Mouse (Mus musculus): ENCODE results near the gene Zfp54. TPM values are rescaled to one million over a fixed set of nuclear protein-coding genes. Genes with fewer than 3 reads are reported as not detected.
A peak's percentile ranks its signal among the peaks of the same experiment; 100 is the strongest.
"Not testable (repeated sequence)": the region's sequence is repeated elsewhere in the genome, so short reads cannot be mapped to it uniquely, and the experiment has no call there.

Zfp54 gene
- 4.6 and 5.6 TPM in 2 replicates for polyA plus RNA-seq (2015; fragmentation: Nextera tagmentation; extraction: Ambion mirVana)

- Histone ChIP-seq H3K4me2 (replicated peaks) (peak within 1 kb of the TSS; percentile 84), H3K4me3 (replicated peaks) (peak within 1 kb of the TSS; percentile 48), H3K9me3 (replicated peaks) (no peaks in the 10 kb centered on the region), H3K27ac (replicated peaks) (peak within 1 kb of the TSS; percentile 83), H3K27me3 (no peaks in the 10 kb centered on the region), H3K9ac (peak within 1 kb of the TSS; percentile 26; the same call in 1 of the 2 replicates), H3K4me1 (no peaks in the 10 kb centered on the region), H3K36me3 (no peaks in the 10 kb centered on the region)
- WGBS, result 1% methylated on average over 22 of the region's 22 CpGs
- ATAC-seq (ENCODE audit: insufficient number of reproducible peaks, low FRiP score, low TSS enrichment, low read depth), result peak; percentile 96
These were observed at the start of gene Zfp54 for GRCm38 (mm10) chr17:21422664-21423599. Zfp54 (plus strand) TSS chr17:21423227.

DNA sequence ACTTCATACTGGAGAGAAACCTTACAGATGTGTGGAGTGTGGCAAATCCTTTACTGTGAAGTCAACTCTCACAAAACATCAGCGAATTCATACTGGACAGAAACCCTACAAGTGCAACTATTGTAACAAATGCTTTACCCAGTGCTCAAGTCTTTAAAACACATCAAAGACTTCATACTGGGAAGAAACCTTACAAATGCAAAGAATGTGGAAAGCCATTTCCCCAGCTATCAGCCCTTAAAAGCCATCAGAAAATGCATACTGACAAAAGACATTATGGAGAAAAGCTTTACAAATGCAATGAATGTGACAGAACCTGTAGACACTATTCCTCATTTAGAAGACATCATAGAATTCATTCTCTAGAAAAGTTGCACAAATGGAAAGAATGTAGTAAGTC is 47.7 kb upstream of the Zfp54 start:
- no peak for ATAC-seq (ENCODE audit: insufficient number of reproducible peaks, low FRiP score, low TSS enrichment, low read depth)
- H3K4me2 ChIP-seq (replicated peaks), result no peak overlapping the region
- H3K4me1 ChIP-seq, result no peaks in the 10 kb centered on the region
- H3K27ac ChIP-seq (replicated peaks), result no peak overlapping the region
- H3K9ac ChIP-seq, result no peak overlapping the region
- H3K36me3 ChIP-seq, result no peaks in the 10 kb centered on the region
- H3K4me3 ChIP-seq (replicated peaks), result no peak overlapping the region
- H3K9me3 ChIP-seq (replicated peaks), result no peaks in the 10 kb centered on the region
- WGBS, result 47% methylated on average over 1 of the region's 1 CpGs
- no peaks in the 10 kb centered on the region for H3K27me3 ChIP-seq

DNA sequence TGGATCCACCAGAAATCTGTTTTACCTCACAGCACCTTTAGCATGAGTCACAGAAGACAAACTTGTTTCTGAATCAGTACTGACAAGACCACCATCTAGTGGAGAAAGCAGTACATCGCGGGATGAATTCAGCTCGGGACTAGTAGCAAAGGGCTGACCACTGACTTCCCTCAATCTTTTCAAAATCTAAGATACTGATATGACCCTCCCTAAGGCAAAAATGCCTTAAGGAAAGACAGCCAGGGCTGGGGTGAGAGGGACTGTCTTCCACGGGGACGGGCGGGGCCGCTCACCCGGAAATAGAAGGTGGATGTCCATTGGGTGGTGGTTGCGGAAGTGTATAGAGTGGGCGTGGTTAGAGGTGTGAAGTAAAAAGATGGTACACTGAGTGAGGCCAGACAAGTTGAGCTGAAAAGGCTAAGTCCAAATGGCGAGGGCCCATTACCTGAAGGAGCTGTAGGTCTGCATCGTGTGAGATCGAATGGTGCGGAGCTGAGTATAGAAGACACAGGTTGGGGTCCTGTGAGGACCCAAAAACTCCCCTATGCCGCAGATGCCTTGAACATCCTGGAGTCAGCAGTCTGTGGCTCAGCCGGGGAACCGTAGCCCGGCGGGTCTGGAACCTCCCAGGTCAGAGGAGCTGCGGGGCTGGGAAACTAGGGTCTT is 39.5 kb upstream of the Zfp54 start, which contains the start of gene Zfp677:
Gene Zfp677 (plus strand): TSS at position 358 of the 666 bp plus-strand sequence.
- H3K4me2 ChIP-seq (replicated peaks), result peak within 1 kb of the TSS; percentile 81
- H3K4me3 ChIP-seq (replicated peaks), result peak within 1 kb of the TSS; percentile 55
- H3K27me3 ChIP-seq, result no peaks in the 10 kb centered on the region
- 4% methylated on average over 20 of the region's 20 CpGs for WGBS
- peak within 1 kb of the TSS; percentile 61 for H3K27ac ChIP-seq (replicated peaks)
- no peaks in the 10 kb centered on the region for H3K36me3 ChIP-seq
- peak; percentile 96 for ATAC-seq (ENCODE audit: insufficient number of reproducible peaks, low FRiP score, low TSS enrichment, low read depth)
- H3K9ac ChIP-seq, result peak within 1 kb of the TSS; percentile 33
- H3K9me3 ChIP-seq (replicated peaks), result no peaks in the 10 kb centered on the region
- H3K4me1 ChIP-seq, result no peaks in the 10 kb centered on the region

GRCm38 (mm10) chr17:21384057-21384411 is 39.0 kb upstream of the Zfp54 start:
- H3K4me2 ChIP-seq (replicated peaks), result peak overlapping the region; percentile 81
- H3K4me3 ChIP-seq (replicated peaks), result peak overlapping the region; percentile 55
- ATAC-seq (ENCODE audit: insufficient number of reproducible peaks, low FRiP score, low TSS enrichment, low read depth), result 0 out of 2 replicates have a peak, but pooled peaks have one; percentile 11
- H3K9ac ChIP-seq, result peak overlapping the region; percentile 33
- peak overlapping the region; percentile 61 for H3K27ac ChIP-seq (replicated peaks)
- no peaks in the 10 kb centered on the region for H3K4me1 ChIP-seq
- no peaks in the 10 kb centered on the region for H3K9me3 ChIP-seq (replicated peaks)
- H3K27me3 ChIP-seq, result no peaks in the 10 kb centered on the region
- H3K36me3 ChIP-seq, result no peaks in the 10 kb centered on the region
- 15% methylated on average over 8 of the region's 8 CpGs for WGBS

- not testable (repeated sequence) for H3K9ac ChIP-seq; H3K36me3 ChIP-seq; H3K27ac ChIP-seq (replicated peaks); H3K4me2 ChIP-seq (replicated peaks); H3K4me3 ChIP-seq (replicated peaks); ATAC-seq (ENCODE audit: insufficient number of reproducible peaks, low FRiP score, low TSS enrichment, low read depth); H3K27me3 ChIP-seq; H3K4me1 ChIP-seq; H3K9me3 ChIP-seq (replicated peaks)
- 77% methylated on average over 9 of the region's 9 CpGs for WGBS
These were observed 15.9 kb downstream of the Zfp54 start for GRCm38 (mm10) chr17:21438806-21439400.

- Histone ChIP-seq H3K27me3 (no peaks in the 10 kb centered on the region), H3K36me3 (peaks cover 3% of the 10 kb centered on the region; the same call in 1 of the 2 replicates), H3K9me3 (replicated peaks) (no peaks in the 10 kb centered on the region), H3K4me2 (replicated peaks) (peak overlapping the region; percentile 65), H3K4me1 (peaks cover 7% of the 10 kb centered on the region), H3K4me3 (replicated peaks) (peak overlapping the region; percentile 66), H3K27ac (replicated peaks) (peak overlapping the region; percentile 98), H3K9ac (peak overlapping the region; percentile 15; the same call in 1 of the 2 replicates)
- peak; percentile 75 for ATAC-seq (ENCODE audit: insufficient number of reproducible peaks, low FRiP score, low TSS enrichment, low read depth)
- WGBS, result 1% methylated on average over 3 of the region's 3 CpGs
These were observed 26.6 kb downstream of the Zfp54 start for GRCm38 (mm10) chr17:21449669-21450068.

DNA sequence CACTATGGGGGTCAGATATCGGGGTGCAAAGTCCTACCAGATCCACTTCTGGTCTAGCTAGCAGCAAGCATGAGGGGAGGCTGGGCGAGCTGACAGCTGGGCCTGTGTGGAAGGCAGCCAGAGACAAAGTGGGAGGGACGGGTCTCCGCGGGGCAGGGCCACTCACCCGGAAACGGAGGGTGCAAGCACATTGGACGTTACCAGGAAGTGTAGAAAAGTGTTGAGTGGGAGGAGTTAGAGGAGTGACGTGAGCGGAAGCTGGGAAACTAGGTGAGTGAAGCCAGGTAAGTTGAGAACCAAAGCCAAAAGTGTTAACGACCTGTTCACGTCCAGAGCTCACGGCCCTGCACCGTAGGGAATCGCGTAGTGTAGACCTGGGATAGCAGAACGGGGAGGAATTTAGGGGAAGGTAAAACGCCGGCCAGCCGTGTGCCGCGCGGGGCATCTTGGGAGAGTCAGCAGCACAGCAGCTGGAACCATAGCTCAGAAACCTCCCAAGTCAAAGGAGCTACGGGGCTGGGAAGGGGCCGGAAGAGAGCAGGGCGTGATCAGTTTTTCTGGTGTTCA is 27.2 kb downstream of the Zfp54 start, which contains the start of gene Zfp51:
Gene Zfp51 (plus strand): TSS at position 237 of the 567 bp plus-strand sequence.
- H3K9ac ChIP-seq, result peak within 1 kb of the TSS; percentile 55
- H3K27ac ChIP-seq (replicated peaks), result peak within 1 kb of the TSS; percentile 98
- peak within 1 kb of the TSS; percentile 66 for H3K4me3 ChIP-seq (replicated peaks)
- H3K4me2 ChIP-seq (replicated peaks), result peak within 1 kb of the TSS; percentile 65
- no peaks in the 10 kb centered on the region for H3K27me3 ChIP-seq
- H3K9me3 ChIP-seq (replicated peaks), result no peaks in the 10 kb centered on the region
- H3K36me3 ChIP-seq, result peaks cover 3% of the 10 kb centered on the region; the same call in 1 of the 2 replicates
- WGBS, result under 1% methylated on average over 26 of the region's 26 CpGs
- H3K4me1 ChIP-seq, result peaks cover 7% of the 10 kb centered on the region
- peak; percentile 99 for ATAC-seq (ENCODE audit: insufficient number of reproducible peaks, low FRiP score, low TSS enrichment, low read depth)

GRCm38 (mm10) chr17:21463550-21463949 is 40.5 kb downstream of the Zfp54 start:
- Histone ChIP-seq H3K4me2 (replicated peaks) (no peak overlapping the region), H3K27ac (replicated peaks) (no peak overlapping the region), H3K4me1 (no peaks in the 10 kb centered on the region), H3K4me3 (replicated peaks) (no peak overlapping the region), H3K27me3 (no peaks in the 10 kb centered on the region), H3K9ac (no peak overlapping the region), H3K9me3 (replicated peaks) (no peaks in the 10 kb centered on the region), H3K36me3 (peaks cover 38% of the 10 kb centered on the region)
- 89% methylated on average over 5 of the region's 5 CpGs for WGBS
- ATAC-seq (ENCODE audit: insufficient number of reproducible peaks, low FRiP score, low TSS enrichment, low read depth), result no peak

DNA sequence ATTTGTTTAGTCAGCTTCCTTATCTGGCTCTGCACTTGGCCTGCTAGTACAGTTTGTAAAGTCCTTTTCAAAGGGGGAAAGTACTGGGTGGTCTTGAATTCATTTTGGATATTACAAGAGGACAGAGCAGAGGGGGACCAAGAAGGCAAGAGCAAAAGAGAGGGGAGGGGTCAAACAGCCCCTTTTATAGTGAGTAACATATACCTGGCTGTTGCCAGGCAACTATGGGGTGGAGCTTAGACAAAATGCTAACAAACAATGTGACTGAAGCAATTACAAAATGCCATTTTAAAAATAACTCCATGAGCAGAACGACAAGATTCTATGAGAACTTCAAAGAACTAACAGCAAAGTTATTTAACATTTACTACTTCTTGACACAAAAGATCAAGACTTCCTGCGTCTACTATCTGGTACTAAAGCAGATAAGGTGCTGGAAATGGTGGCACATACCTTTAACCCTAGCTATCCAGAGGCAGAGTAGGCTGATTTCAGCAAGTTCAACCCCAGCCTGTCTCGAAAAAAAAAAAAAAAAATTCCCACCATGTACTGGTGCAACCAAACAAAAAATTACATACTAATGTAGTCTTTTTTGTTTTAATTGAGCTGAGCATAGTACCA is 49.1 kb downstream of the Zfp54 start:
- no peak overlapping the region for H3K9ac ChIP-seq
- H3K4me1 ChIP-seq, result peaks cover 11% of the 10 kb centered on the region
- H3K27ac ChIP-seq (replicated peaks), result no peak overlapping the region
- ATAC-seq (ENCODE audit: insufficient number of reproducible peaks, low FRiP score, low TSS enrichment, low read depth), result no peak
- H3K36me3 ChIP-seq, result no peaks in the 10 kb centered on the region
- no peaks in the 10 kb centered on the region for H3K27me3 ChIP-seq
- no peak overlapping the region for H3K4me2 ChIP-seq (replicated peaks)
- H3K4me3 ChIP-seq (replicated peaks), result no peak overlapping the region
- 60% methylated on average over 3 of the region's 3 CpGs for WGBS
- H3K9me3 ChIP-seq (replicated peaks), result no peaks in the 10 kb centered on the region

- Histone ChIP-seq H3K27me3 (no peaks in the 10 kb centered on the region), H3K36me3 (no peaks in the 10 kb centered on the region), H3K4me1 (peaks cover 11% of the 10 kb centered on the region), H3K9ac (no peak overlapping the region), H3K4me3 (replicated peaks) (no peak overlapping the region), H3K9me3 (replicated peaks) (no peaks in the 10 kb centered on the region), H3K4me2 (replicated peaks) (no peak overlapping the region), H3K27ac (replicated peaks) (peak overlapping the region; percentile 53)
- no peak for ATAC-seq (ENCODE audit: insufficient number of reproducible peaks, low FRiP score, low TSS enrichment, low read depth)
- WGBS, result 43% methylated on average over 2 of the region's 2 CpGs
These were observed 49.8 kb downstream of the Zfp54 start for GRCm38 (mm10) chr17:21472653-21473307.

All from embryonic facial prominence, embryonic 15.5 days (tissue).